Mouse (Mus musculus): ENCODE measurements around the gene Sim1. TPM values are rescaled to one million over a fixed set of nuclear protein-coding genes. Genes with fewer than 3 reads are reported as not detected.

The Sim1 gene
- polyA plus RNA-seq, 1 experiment = not detected

DNA sequence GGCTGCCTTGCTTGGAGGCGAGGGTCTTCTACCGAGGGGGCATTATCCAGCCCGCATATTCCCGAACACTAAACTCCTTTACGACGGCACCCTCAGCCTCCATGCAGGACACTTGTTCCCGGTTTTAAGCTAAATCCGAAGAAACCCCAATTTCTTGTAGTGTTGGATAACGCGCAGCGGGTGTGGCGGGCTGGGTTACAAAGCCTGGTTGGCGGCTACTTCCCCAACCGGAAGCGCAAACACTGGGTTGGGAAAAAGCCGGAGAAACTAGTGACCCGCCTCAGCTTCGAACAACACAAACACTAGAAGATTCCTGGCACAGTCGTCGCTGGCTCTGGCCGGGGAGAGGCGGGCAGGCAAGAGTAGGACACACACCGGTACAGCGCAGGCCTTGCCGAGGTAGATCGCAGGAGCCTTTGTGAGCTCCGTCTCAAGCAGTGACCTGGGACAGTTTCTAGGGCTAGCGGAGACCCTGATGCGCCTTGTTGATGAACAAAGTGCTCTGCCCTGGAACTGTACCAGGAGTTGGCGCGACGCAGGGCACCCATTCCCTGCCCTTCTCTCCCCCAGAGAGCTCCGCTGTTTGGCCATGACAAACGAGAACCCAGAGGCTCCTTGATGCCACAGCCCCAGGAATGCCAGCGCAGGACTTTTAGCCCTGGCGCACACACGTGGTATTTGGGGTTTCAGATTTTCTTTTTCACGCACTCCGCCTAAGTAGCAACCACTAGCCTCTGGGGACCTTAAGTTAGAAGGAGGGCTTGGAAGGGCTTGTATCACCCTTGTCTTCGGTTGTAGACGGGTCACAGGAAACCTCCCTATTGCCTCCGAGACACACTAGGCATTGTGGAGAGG is 6.4 kb downstream of the Sim1 start:
- H3K9me3 ChIP-seq = peaks cover 8% of the 10 kb centered on the region; the same call in 1 of the 2 replicates
- peaks cover 35% of the 10 kb centered on the region for H3K4me1 ChIP-seq
- peaks cover 94% of the 10 kb centered on the region for H3K27me3 ChIP-seq (replicated peaks)
- peak overlapping the region; percentile 8 for H3K4me3 ChIP-seq (replicated peaks)
- no peaks in the 10 kb centered on the region for H3K36me3 ChIP-seq (replicated peaks; ENCODE audit: low read length)
- no peak for TF ChIP-seq FLI1 (IDR thresholded peaks at IDR 0.05; ENCODE audit: low read length)
- no peak for TF ChIP-seq GATA1 (IDR thresholded peaks at IDR 0.05; ENCODE audit: borderline replicate concordance, low read length)

DNA sequence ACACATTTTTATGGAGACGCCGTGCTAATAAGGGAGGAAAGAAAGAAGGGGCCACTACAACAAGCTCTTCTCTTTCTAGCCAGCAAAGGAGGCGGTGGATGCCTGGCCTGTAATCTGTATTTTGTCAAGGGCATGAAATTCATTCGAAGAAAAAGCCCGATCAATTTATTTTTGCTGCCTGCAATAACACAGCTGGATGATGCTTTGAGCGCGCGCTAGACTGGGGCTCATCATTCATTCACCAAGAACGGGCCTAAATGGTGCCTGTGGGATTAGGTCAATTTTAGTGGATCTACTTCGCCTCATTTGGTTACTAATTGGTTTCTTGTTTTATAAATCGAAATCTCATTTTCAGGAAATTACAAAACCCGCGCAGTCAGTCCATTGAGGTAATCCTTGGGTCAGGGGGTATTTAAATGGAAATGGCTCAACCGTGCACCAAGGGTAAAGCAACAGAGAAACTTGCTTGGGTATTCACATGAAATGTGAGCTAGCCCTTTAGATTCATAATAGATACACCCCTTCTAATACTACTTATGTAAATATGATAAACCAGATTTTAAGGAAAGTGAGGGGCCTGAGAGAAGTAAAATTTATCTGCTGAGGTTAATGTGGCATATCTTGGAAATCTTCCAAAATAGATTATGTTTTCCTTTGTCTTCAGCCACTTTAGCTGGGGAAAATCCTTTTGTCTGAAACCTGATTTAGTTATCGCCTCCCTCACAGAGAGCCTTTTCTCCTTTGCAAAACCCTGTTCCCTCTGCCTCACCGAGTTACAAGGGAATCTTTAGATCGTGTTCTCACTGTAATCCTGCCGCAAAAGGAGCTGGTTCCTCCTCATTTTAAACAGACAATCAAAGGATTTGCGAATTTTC is 7.3 kb downstream of the Sim1 start:
- Histone ChIP-seq H3K27me3 (replicated peaks) (peaks cover 94% of the 10 kb centered on the region), H3K4me3 (replicated peaks) (no peak overlapping the region), H3K4me1 (peaks cover 33% of the 10 kb centered on the region), H3K9me3 (peaks cover 8% of the 10 kb centered on the region; the same call in 1 of the 2 replicates), H3K36me3 (replicated peaks; ENCODE audit: low read length) (no peaks in the 10 kb centered on the region)
- TF ChIP-seq FLI1 (IDR thresholded peaks at IDR 0.05; ENCODE audit: low read length) (no peak), GATA1 (IDR thresholded peaks at IDR 0.05; ENCODE audit: borderline replicate concordance, low read length) (no peak)

DNA sequence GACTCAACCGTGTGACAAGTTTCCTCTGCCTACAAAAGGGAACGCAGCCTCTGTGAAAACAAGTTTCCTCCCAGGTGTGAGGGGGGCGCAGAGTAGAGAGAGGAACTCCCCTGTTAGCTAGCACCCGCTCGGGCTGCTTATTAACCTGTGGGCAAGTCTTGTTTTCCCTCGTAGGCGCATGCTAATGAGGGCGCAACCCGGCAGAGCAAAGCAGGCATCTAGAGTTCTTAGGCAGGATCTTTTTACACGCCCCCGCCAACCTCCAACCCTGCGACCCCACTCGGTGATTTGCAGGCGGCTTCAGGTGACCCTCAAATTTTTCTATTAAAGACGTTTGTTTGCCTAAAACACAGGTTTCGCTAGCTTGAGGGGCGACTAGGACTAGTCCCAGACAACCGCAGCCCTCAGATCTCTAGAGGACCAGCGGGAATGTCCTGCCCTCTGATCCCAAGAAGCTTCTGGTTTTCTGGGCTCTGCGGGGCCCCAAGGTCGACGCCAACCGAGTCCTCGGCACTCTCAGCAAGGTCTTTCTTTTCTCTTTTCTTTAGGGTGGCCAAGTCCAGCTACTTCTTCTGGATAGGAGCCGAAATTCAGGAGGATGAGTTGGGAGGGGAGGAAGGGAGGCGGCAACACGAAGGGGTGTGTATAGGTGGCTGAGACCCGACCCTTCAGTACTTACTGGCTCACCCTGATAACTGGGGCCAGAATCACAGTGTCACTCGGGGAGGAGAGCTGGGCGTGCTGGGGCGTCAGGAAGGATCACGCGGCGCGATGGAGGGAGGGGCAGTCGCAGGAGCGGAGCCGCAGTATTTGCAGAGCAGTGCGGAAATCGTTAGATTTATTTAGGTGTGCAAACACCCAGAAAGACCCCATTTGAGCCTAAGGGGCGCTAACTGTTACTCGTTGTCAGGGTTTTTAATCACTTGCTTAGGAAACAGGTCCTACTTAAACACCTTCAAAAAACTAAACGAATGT is 8.5 kb downstream of the Sim1 start:
- Histone ChIP-seq H3K4me1 (peaks cover 26% of the 10 kb centered on the region), H3K36me3 (replicated peaks; ENCODE audit: low read length) (no peaks in the 10 kb centered on the region), H3K9me3 (peaks cover 8% of the 10 kb centered on the region; the same call in 1 of the 2 replicates), H3K27me3 (replicated peaks) (peaks cover 95% of the 10 kb centered on the region), H3K4me3 (replicated peaks) (peak overlapping the region; percentile 72)
- TF ChIP-seq GATA1 (IDR thresholded peaks at IDR 0.05; ENCODE audit: borderline replicate concordance, low read length) = no peak

DNA sequence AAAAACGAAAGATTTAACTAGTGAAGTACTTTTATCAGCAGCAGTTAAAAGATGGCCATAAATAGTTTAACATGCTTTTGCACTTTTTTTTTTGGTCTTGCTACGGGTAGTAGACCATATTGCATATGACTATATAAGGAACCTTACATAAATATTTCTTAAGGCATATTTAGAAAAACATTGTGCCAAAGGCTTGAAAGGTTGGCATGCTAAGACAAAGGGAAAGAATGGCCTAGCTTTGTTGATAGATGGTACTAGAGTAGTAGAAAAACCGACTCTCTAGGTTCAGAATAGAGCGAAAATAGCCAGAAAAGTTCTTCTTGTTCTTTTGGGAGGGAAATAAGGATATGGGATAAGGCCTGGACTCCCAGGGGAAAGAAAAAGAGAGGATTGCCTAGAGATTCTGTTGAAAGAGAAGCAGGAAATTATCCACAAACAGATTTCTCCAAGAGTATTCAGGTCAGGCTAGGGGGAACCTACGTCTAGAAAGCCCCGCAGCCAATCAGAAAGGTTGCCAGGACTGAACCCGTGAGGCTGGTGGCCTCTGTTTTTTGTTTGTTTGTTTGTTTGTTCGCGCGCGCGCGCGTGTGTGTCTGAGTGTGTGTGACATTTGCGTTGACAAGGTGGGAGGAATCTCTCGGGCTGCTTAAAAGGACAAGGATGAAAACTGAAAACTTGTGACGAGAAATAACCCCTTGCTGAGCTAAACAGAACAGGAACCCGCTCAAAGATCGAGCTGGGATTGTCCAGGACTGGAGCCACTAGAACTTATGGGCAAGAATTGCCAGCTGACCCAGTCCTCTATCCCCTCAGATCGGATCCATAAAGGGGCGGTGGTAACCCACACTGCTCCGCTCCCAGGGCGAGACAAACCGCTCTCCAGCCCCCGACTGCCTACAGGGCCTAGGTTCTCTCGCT is 9.6 kb downstream of the Sim1 start:
- Histone ChIP-seq H3K27me3 (replicated peaks) (peaks cover 96% of the 10 kb centered on the region), H3K36me3 (replicated peaks; ENCODE audit: low read length) (no peaks in the 10 kb centered on the region), H3K4me1 (peaks cover 24% of the 10 kb centered on the region), H3K4me3 (replicated peaks) (no peak overlapping the region), H3K9me3 (peaks cover 11% of the 10 kb centered on the region; the same call in 1 of the 2 replicates)
- TF ChIP-seq FLI1 (IDR thresholded peaks at IDR 0.05; ENCODE audit: low read length) (no peak), GATA1 (IDR thresholded peaks at IDR 0.05; ENCODE audit: borderline replicate concordance, low read length) (no peak)

DNA sequence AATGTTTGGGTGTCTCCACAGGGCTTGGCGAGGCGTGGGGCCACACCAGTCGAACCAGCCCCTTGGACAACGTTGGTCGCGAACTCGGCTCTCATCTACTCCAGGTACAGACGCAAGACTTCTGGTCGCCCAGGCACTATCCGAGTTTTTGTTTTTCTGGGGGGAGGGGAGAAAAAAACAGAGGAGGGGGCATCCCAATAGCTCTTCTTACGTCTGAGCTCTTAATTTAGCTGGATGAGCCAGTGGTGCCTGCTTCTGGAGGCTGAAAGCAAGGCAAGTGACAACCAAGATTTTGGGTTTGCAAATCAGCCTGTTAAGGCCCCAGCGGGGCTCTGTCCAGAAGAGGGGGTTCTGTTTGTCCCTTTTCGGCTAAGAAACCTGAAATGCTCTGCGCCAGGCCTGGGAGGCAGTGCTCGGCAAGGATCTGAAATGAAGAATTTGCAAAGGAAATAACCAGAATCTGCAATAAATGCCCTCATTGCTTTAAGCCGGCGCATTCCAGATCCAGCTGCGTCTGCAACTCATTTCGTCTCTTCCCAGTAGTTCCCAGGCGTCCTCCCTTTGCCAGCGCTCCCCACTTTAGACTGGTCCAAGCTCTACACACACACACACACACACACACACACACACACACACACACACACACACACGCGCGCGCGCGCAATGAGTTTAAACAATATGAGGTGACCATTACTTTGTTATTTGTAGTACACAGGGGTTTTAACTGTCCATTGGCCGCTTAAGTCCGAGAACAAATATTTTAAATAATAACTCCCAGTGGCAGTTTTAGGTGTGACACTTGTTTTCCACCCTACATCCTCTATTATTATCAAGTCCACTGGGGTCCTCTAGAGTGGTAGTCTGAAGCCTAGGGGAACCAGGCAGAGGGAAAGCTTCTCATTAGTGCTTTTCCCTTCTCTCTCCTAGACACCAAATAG is 10.5 kb downstream of the Sim1 start:
- Histone ChIP-seq H3K9me3 (peaks cover 11% of the 10 kb centered on the region; the same call in 1 of the 2 replicates), H3K4me3 (replicated peaks) (no peak overlapping the region), H3K36me3 (replicated peaks; ENCODE audit: low read length) (no peaks in the 10 kb centered on the region), H3K4me1 (peaks cover 24% of the 10 kb centered on the region), H3K27me3 (replicated peaks) (peaks cover 100% of the 10 kb centered on the region)
- TF ChIP-seq FLI1 (IDR thresholded peaks at IDR 0.05; ENCODE audit: low read length) = no peak
- TF ChIP-seq GATA1 (IDR thresholded peaks at IDR 0.05; ENCODE audit: borderline replicate concordance, low read length) = no peak

DNA sequence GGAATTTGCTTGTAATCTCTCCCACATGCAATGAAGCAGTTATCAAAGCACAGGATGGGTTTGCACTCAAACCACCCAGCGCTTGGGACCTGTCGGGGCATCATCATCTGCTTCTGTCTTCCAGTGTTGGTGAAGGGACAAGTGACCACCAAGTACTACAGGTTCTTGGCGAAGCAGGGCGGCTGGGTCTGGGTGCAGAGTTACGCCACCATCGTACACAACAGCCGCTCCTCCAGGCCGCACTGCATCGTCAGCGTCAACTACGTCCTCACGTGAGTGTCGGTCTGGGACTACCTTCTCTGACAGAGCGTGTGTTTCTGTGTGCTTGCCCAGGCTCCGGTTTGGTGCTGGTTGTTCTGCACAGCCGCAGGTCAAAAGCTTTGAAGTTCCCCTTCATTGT is 15.8 kb downstream of the Sim1 start:
- peaks cover 11% of the 10 kb centered on the region for H3K4me1 ChIP-seq
- H3K27me3 ChIP-seq (replicated peaks) = peaks cover 76% of the 10 kb centered on the region
- peak overlapping the region; percentile 91 for H3K4me3 ChIP-seq (replicated peaks)
- H3K36me3 ChIP-seq (replicated peaks; ENCODE audit: low read length) = no peaks in the 10 kb centered on the region
- TF ChIP-seq GATA1 (IDR thresholded peaks at IDR 0.05; ENCODE audit: borderline replicate concordance, low read length) (no peak), FLI1 (IDR thresholded peaks at IDR 0.05; ENCODE audit: low read length) (no peak)
- peaks cover 3% of the 10 kb centered on the region; the same call in 1 of the 2 replicates for H3K9me3 ChIP-seq

DNA sequence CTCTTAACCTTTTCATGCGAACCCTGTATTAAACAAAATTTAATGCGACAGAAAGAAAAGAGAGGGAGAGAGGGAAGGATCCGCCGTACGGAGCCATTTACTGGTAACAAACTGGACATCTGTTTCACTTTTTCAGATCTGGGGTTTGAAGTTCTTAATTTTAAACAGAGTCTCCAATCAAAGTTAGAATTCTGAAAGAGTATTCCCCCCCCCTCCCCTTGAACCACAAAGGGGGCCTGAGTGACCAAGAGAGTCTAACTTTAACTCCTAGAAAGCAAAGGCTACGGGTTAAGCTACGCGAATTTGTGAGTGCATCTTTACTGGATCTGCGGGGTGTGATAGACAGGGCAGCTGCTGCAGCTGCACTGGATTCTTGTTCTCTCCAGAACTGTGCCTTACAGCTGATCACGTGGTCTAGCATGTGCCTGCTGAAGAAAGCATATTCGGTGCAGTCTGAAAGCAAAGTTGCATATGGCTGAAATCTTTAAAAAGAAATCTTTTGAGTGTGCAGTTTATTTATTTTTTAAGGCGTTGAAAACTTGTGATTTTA is 16.4 kb downstream of the Sim1 start:
- Histone ChIP-seq H3K27me3 (replicated peaks) (peaks cover 70% of the 10 kb centered on the region), H3K4me3 (replicated peaks) (peak overlapping the region; percentile 91)

More for the DNA sequence above, 16.4 kb downstream of the Sim1 start:
- no peak for TF ChIP-seq FLI1 (IDR thresholded peaks at IDR 0.05; ENCODE audit: low read length)
- TF ChIP-seq GATA1 (IDR thresholded peaks at IDR 0.05; ENCODE audit: borderline replicate concordance, low read length) = no peak
- peaks cover 3% of the 10 kb centered on the region; the same call in 1 of the 2 replicates for H3K9me3 ChIP-seq
- peaks cover 11% of the 10 kb centered on the region for H3K4me1 ChIP-seq
- no peaks in the 10 kb centered on the region for H3K36me3 ChIP-seq (replicated peaks; ENCODE audit: low read length)
